Mouse (Mus musculus) erythroblast, embryonic 14.5 days (primary cell): ENCODE results near the gene Susd2.

Source experiments
- GATA1 ChIP-seq: IDR thresholded peaks from 2 replicates; pipeline ENCODE4 v1.6.1; 2012; ENCODE audit warnings: low read length, inconsistent platforms, mixed read lengths
- TAL1 ChIP-seq: IDR thresholded peaks from 3 replicates; pipeline ENCODE4 v1.6.1; 2012; ENCODE audit warnings: low read length, inconsistent platforms, mixed read lengths

- TF ChIP-seq GATA1 (no peak), TAL1 (no peak)
These were observed 16.8 kb downstream of the Susd2 start for GRCm38 (mm10) chr10:75626991-75627390.
